In genomic region chr17:70856871-70857415, GRCm38 (mm10) we compare ENCODE assay signal across 11 mouse cellular contexts. TPM values are rescaled to one million over a fixed set of nuclear protein-coding genes. Genes with fewer than 3 reads are reported as not detected.
DNase-seq lines count a peak whose midpoint lies in the region; ATAC-seq and TF ChIP-seq lines count a peak whose summit lies in the region.
"Had no signal": no experiment of that assay in that cellular context is flagged by ENCODE, and none has a peak within 500 bp of the region (broad histone marks: within the 10 kb centered on the region; RNA-seq: fewer than 3 reads in every experiment).

No protein-coding gene starts in this region.

- H3K9me3 ChIP-seq in forebrain, postnatal 0 days (ENCODE audit: low read length), result no peaks in the 10 kb centered on the region
- no peaks in the 10 kb centered on the region for H3K9me3 ChIP-seq in forebrain, embryonic 10.5 days
- H3K9me3 ChIP-seq: heart, embryonic 12.5 days; hindbrain, embryonic 13.5 days; limb, embryonic 13.5 days had no signal

- no peak overlapping the region for H3K4me2 ChIP-seq in forebrain, postnatal 0 days (ENCODE audit: low read depth)
- H3K4me2 ChIP-seq: heart, embryonic 12.5 days; hindbrain, embryonic 13.5 days; limb, embryonic 13.5 days had no signal

- WGBS in forebrain, postnatal 0 days, result 34% methylated on average over 12 of the region's 12 CpGs
- WGBS in forebrain, embryonic 10.5 days, result 92% methylated on average over 12 of the region's 12 CpGs

- peak; percentile 54 for DNase-seq in forebrain, postnatal 0 days
- no peak for DNase-seq in forebrain, embryonic 10.5 days (ENCODE audit: extremely low spot score, low spot score)
- peak; percentile 21 for DNase-seq in lung, postnatal 10 days
- no peak for DNase-seq in lung, postnatal 25 days (ENCODE audit: low spot score)
- DNase-seq in brain, embryonic 14.5 days (ENCODE audit: low read depth), result peak; percentile 56
- peak; percentile 55 to 59 for DNase-seq in kidney, postnatal 25 days
- no peak for DNase-seq in heart, adult 8-10 months (ENCODE audit: low spot score)
- DNase-seq: layer of hippocampus, adult 9-11 months had no signal

- H3K4me1 ChIP-seq in forebrain, postnatal 0 days (ENCODE audit: insufficient read depth), result 0 out of 2 replicates have a peak, but pooled peaks cover under 1% of the 10 kb centered on the region
- H3K4me1 ChIP-seq in forebrain, embryonic 10.5 days, result peaks cover 24% of the 10 kb centered on the region

- no peak for TF ChIP-seq POLR2A in brain, embryonic 14.5 days (IDR thresholded peaks at IDR 0.05; ENCODE audit: borderline replicate concordance, extremely low read depth, insufficient read depth, insufficient read length, poor library complexity, severe bottlenecking)

- TF ChIP-seq CTCF in forebrain, postnatal 0 days (IDR thresholded peaks at IDR 0.05; ENCODE audit: low read depth), result no peak
- TF ChIP-seq CTCF in brain, embryonic 14.5 days (IDR thresholded peaks at IDR 0.05; ENCODE audit: borderline replicate concordance, extremely low read depth, insufficient read depth, insufficient read length), result no peak

- H3K27ac ChIP-seq in forebrain, postnatal 0 days (ENCODE audit: low read depth, low read length), result no peak overlapping the region
- no peak overlapping the region for H3K27ac ChIP-seq in forebrain, embryonic 10.5 days
- H3K27ac ChIP-seq: hindbrain, embryonic 13.5 days; limb, embryonic 13.5 days had no signal

- H3K9ac ChIP-seq in forebrain, postnatal 0 days, result no peak overlapping the region
- H3K9ac ChIP-seq: heart, embryonic 12.5 days; hindbrain, embryonic 13.5 days; limb, embryonic 13.5 days had no signal

- no peak overlapping the region for H3K4me3 ChIP-seq in forebrain, postnatal 0 days (ENCODE audit: low read depth, low read length)
- H3K4me3 ChIP-seq in forebrain, embryonic 10.5 days, result no peak overlapping the region
- H3K4me3 ChIP-seq: heart, embryonic 12.5 days; hindbrain, embryonic 13.5 days; limb, embryonic 13.5 days had no signal

- H3K36me3 ChIP-seq in forebrain, postnatal 0 days (ENCODE audit: insufficient read depth), result no peaks in the 10 kb centered on the region
- H3K36me3 ChIP-seq in forebrain, embryonic 10.5 days (replicated peaks), result peaks cover 4% of the 10 kb centered on the region
- H3K36me3 ChIP-seq: hindbrain, embryonic 13.5 days; limb, embryonic 13.5 days had no signal

- no peak for ATAC-seq in forebrain, postnatal 0 days

- H3K27me3 ChIP-seq in forebrain, postnatal 0 days (ENCODE audit: insufficient read depth, low read length), result 0 out of 2 replicates have a peak, but pooled peaks cover 3% of the 10 kb centered on the region
- H3K27me3 ChIP-seq in forebrain, embryonic 10.5 days (ENCODE audit: poor library complexity, severe bottlenecking), result peaks cover 6% of the 10 kb centered on the region; the same call in 1 of the 2 replicates
- H3K27me3 ChIP-seq: heart, embryonic 12.5 days; limb, embryonic 13.5 days had no signal

RNA-seq across cellular contexts. Expression of gene Tgif1, which starts 3.6 kb away (rescaled TPM):
- 3.0 and 3.5 TPM in 2 replicates for total RNA-seq in forebrain, postnatal 0 days (2014; rRNA removed)
- polyA plus RNA-seq in forebrain, postnatal 0 days (2015; fragmentation: Nextera tagmentation; extraction: Ambion mirVana), result 4.4 and 5.2 TPM in 2 replicates
- 80.2 and 89.6 TPM in 2 replicates for polyA plus RNA-seq in forebrain, embryonic 10.5 days (2016; fragmentation: Nextera tagmentation; extraction: Ambion mirVana)
- 17.2 and 19.2 TPM in 2 replicates for polyA plus RNA-seq in brain, embryonic 14.5 days (2012; rRNA removed)
- 1 to 10 TPM; 2.8 to 4.8 (median 3.9) TPM for total RNA-seq in heart, adult 8-10 months (2022)

Comparison
In these comparisons a context has a peak if more than half of its experiments do, and no peak if none do; other contexts are left out.
1. DNase-seq: peak in forebrain, postnatal 0 days (single experiment), lung, postnatal 10 days (single experiment), brain, embryonic 14.5 days (single experiment) and kidney, postnatal 25 days (2 of 2); none in forebrain, embryonic 10.5 days (single experiment), lung, postnatal 25 days (single experiment) and heart, adult 8-10 months (single experiment).